Mouse (Mus musculus): ENCODE results near the gene Gm16253. TPM values are rescaled to one million over a fixed set of nuclear protein-coding genes. Genes with fewer than 3 reads are reported as not detected.

Gene Gm16253
- polyA plus RNA-seq, 1 experiment from 2014 or later = 1.0 TPM

DNA sequence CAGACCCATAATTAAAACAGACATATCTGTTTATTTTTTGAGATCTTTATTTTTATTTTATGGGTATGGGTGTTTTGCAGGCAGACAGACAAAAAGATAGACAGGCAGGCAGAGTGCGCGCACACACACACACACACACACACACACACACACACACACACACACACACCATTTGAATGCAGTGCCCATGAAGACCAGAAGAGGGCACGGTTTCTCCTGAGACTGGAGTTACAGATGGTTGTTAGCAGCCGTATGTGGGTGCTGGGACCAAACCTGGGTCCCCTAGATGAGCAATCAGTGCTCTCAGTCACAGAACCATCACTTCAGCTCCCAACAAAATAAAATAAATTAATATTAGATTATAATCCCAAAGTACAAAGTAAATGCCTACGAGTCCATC, 6.6 kb downstream of the Gm16253 start:
- ATAC-seq (replicated peaks; ENCODE audit: low FRiP score) (no peak), DNase-seq (ENCODE audit: low spot score) (no peak)
- Histone ChIP-seq H3K4me2 (no peak overlapping the region), H3K36me3 (ENCODE audit: control insufficient read depth, insufficient read depth, low read length) (no peaks in the 10 kb centered on the region), H3K4me3 (ENCODE audit: low read depth, low read length) (no peak overlapping the region), H3K27ac (ENCODE audit: low read depth, low read length) (no peak overlapping the region), H3K27me3 (replicated peaks; ENCODE audit: control insufficient read depth, insufficient read depth, low read length) (no peaks in the 10 kb centered on the region), H3K4me1 (replicated peaks; ENCODE audit: control insufficient read depth, insufficient read depth, low read length) (peaks cover 15% of the 10 kb centered on the region), H3K9ac (ENCODE audit: low read depth, low read length) (no peak overlapping the region), H3K9me3 (ENCODE audit: control insufficient read depth, low read length) (no peaks in the 10 kb centered on the region)
- WGBS = 91% methylated on average over 5 of the region's 5 CpGs

DNA sequence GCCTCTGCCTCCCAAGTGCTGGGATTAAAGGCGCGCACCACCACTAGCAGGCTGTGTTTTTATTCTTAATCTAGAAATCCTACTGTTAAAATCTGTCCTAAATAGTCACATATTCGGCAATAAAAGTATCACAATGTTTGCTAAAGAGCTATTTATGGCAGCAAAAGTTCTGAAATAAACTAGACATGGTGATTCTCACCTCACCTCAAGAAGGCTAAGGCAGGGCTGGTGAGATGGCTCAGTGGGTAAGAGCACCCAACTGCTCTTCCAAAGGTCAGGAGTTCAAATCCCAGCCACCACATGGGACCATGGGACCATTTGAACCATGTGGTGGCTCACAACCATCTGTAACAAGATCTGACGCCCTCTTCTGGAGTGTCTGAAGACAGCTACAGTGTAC, 13.9 kb downstream of the Gm16253 start:
- WGBS = 80% methylated on average over 4 of the region's 4 CpGs
- DNase-seq (ENCODE audit: low spot score) = no peak
- ATAC-seq (replicated peaks; ENCODE audit: low FRiP score) = no peak
- H3K4me1 ChIP-seq (replicated peaks; ENCODE audit: control insufficient read depth, insufficient read depth, low read length) = peaks cover 7% of the 10 kb centered on the region; the same call in 1 of the 2 replicates
- H3K27me3 ChIP-seq (replicated peaks; ENCODE audit: control insufficient read depth, insufficient read depth, low read length) = peaks cover 10% of the 10 kb centered on the region
- no peak overlapping the region for H3K27ac ChIP-seq (ENCODE audit: low read depth, low read length)
- no peak overlapping the region for H3K4me2 ChIP-seq
- no peaks in the 10 kb centered on the region for H3K9me3 ChIP-seq (ENCODE audit: control insufficient read depth, low read length)
- no peaks in the 10 kb centered on the region for H3K36me3 ChIP-seq (ENCODE audit: control insufficient read depth, insufficient read depth, low read length)
- no peak overlapping the region for H3K9ac ChIP-seq (ENCODE audit: low read depth, low read length)
- no peak overlapping the region for H3K4me3 ChIP-seq (ENCODE audit: low read depth, low read length)

GRCm38 (mm10) chr3:96593374-96593773, 16.6 kb downstream of the Gm16253 start:
- Histone ChIP-seq H3K4me1 (replicated peaks; ENCODE audit: control insufficient read depth, insufficient read depth, low read length) (peaks cover 26% of the 10 kb centered on the region), H3K9ac (ENCODE audit: low read depth, low read length) (peak overlapping the region; percentile 72), H3K4me3 (ENCODE audit: low read depth, low read length) (peak overlapping the region; percentile 66), H3K27ac (ENCODE audit: low read depth, low read length) (peak overlapping the region; percentile 56; the same call in 1 of the 2 replicates), H3K9me3 (ENCODE audit: control insufficient read depth, low read length) (no peaks in the 10 kb centered on the region), H3K36me3 (ENCODE audit: control insufficient read depth, insufficient read depth, low read length) (no peaks in the 10 kb centered on the region), H3K27me3 (replicated peaks; ENCODE audit: control insufficient read depth, insufficient read depth, low read length) (peaks cover 37% of the 10 kb centered on the region), H3K4me2 (peak overlapping the region; percentile 85)
- 2% methylated on average over 10 of the region's 10 CpGs for WGBS
- DNase-seq (ENCODE audit: low spot score) (no peak), ATAC-seq (replicated peaks; ENCODE audit: low FRiP score) (no peak)

GRCm38 (mm10) chr3:96593790-96594560, 17.2 kb downstream of the Gm16253 start, which contains the start of gene Polr3gl:
Gene Polr3gl, minus strand, starts transcription at chr3:96594181.
- ATAC-seq (replicated peaks; ENCODE audit: low FRiP score) (peak; percentile 95), DNase-seq (ENCODE audit: low spot score) (peak; percentile 95)
- peaks cover 43% of the 10 kb centered on the region for H3K27me3 ChIP-seq (replicated peaks; ENCODE audit: control insufficient read depth, insufficient read depth, low read length)
- peak within 1 kb of the TSS; percentile 56; the same call in 1 of the 2 replicates for H3K27ac ChIP-seq (ENCODE audit: low read depth, low read length)
- WGBS = under 1% methylated on average over 38 of the region's 38 CpGs
- H3K9me3 ChIP-seq (ENCODE audit: control insufficient read depth, low read length) = no peaks in the 10 kb centered on the region
- no peaks in the 10 kb centered on the region for H3K36me3 ChIP-seq (ENCODE audit: control insufficient read depth, insufficient read depth, low read length)
- peak within 1 kb of the TSS; percentile 66 for H3K4me3 ChIP-seq (ENCODE audit: low read depth, low read length)
- H3K4me1 ChIP-seq (replicated peaks; ENCODE audit: control insufficient read depth, insufficient read depth, low read length) = peaks cover 31% of the 10 kb centered on the region
- peak within 1 kb of the TSS; percentile 72 for H3K9ac ChIP-seq (ENCODE audit: low read depth, low read length)
- peak within 1 kb of the TSS; percentile 85 for H3K4me2 ChIP-seq

- H3K27me3 ChIP-seq (replicated peaks; ENCODE audit: control insufficient read depth, insufficient read depth, low read length) = peaks cover 51% of the 10 kb centered on the region
- DNase-seq (ENCODE audit: low spot score) = no peak
- H3K4me2 ChIP-seq = no peak overlapping the region
These were observed 18.1 kb downstream of the Gm16253 start for GRCm38 (mm10) chr3:96594851-96595250.

GRCm38 (mm10) chr3:96595661-96596060, 18.9 kb downstream of the Gm16253 start:
- no peak overlapping the region for H3K4me3 ChIP-seq (ENCODE audit: low read depth, low read length)
- H3K27ac ChIP-seq (ENCODE audit: low read depth, low read length) = no peak overlapping the region
- DNase-seq (ENCODE audit: low spot score) = no peak
- WGBS = 30% methylated on average over 6 of the region's 6 CpGs
- H3K4me1 ChIP-seq (replicated peaks; ENCODE audit: control insufficient read depth, insufficient read depth, low read length) = peaks cover 36% of the 10 kb centered on the region
- H3K4me2 ChIP-seq = no peak overlapping the region
- no peak overlapping the region for H3K9ac ChIP-seq (ENCODE audit: low read depth, low read length)
- H3K36me3 ChIP-seq (ENCODE audit: control insufficient read depth, insufficient read depth, low read length) = no peaks in the 10 kb centered on the region
- ATAC-seq (replicated peaks; ENCODE audit: low FRiP score) = no peak
- peaks cover 51% of the 10 kb centered on the region for H3K27me3 ChIP-seq (replicated peaks; ENCODE audit: control insufficient read depth, insufficient read depth, low read length)
- no peaks in the 10 kb centered on the region for H3K9me3 ChIP-seq (ENCODE audit: control insufficient read depth, low read length)

More at GRCm38 (mm10) chr3:96594851-96595250, 18.1 kb downstream of the Gm16253 start:
- H3K27ac ChIP-seq (ENCODE audit: low read depth, low read length) = no peak overlapping the region
- peaks cover 33% of the 10 kb centered on the region for H3K4me1 ChIP-seq (replicated peaks; ENCODE audit: control insufficient read depth, insufficient read depth, low read length)
- H3K9ac ChIP-seq (ENCODE audit: low read depth, low read length) = no peak overlapping the region
- H3K36me3 ChIP-seq (ENCODE audit: control insufficient read depth, insufficient read depth, low read length) = no peaks in the 10 kb centered on the region
- 82% methylated on average over 5 of the region's 5 CpGs for WGBS
- no peak overlapping the region for H3K4me3 ChIP-seq (ENCODE audit: low read depth, low read length)
- no peak for ATAC-seq (replicated peaks; ENCODE audit: low FRiP score)
- H3K9me3 ChIP-seq (ENCODE audit: control insufficient read depth, low read length) = no peaks in the 10 kb centered on the region

- peak within 1 kb of the TSS; percentile 32; the same call in 1 of the 2 replicates for H3K9ac ChIP-seq (ENCODE audit: low read depth, low read length)
- H3K36me3 ChIP-seq (ENCODE audit: control insufficient read depth, insufficient read depth, low read length) = no peaks in the 10 kb centered on the region
- WGBS = 4% methylated on average over 23 of the region's 23 CpGs
- DNase-seq (ENCODE audit: low spot score) (no peak), ATAC-seq (replicated peaks; ENCODE audit: low FRiP score) (no peak)
- H3K27ac ChIP-seq (ENCODE audit: low read depth, low read length) = no peak within 1 kb of the TSS
- peaks cover 51% of the 10 kb centered on the region for H3K27me3 ChIP-seq (replicated peaks; ENCODE audit: control insufficient read depth, insufficient read depth, low read length)
- H3K4me2 ChIP-seq = peak within 1 kb of the TSS; percentile 96
- H3K4me3 ChIP-seq (ENCODE audit: low read depth, low read length) = peak within 1 kb of the TSS; percentile 51
- peaks cover 36% of the 10 kb centered on the region for H3K4me1 ChIP-seq (replicated peaks; ENCODE audit: control insufficient read depth, insufficient read depth, low read length)
- no peaks in the 10 kb centered on the region for H3K9me3 ChIP-seq (ENCODE audit: control insufficient read depth, low read length)
These were observed 19.5 kb downstream of the Gm16253 start, which contains the start of gene Ankrd34a for GRCm38 (mm10) chr3:96596228-96596707. Gene Ankrd34a, plus strand, starts transcription at chr3:96596636.

DNA sequence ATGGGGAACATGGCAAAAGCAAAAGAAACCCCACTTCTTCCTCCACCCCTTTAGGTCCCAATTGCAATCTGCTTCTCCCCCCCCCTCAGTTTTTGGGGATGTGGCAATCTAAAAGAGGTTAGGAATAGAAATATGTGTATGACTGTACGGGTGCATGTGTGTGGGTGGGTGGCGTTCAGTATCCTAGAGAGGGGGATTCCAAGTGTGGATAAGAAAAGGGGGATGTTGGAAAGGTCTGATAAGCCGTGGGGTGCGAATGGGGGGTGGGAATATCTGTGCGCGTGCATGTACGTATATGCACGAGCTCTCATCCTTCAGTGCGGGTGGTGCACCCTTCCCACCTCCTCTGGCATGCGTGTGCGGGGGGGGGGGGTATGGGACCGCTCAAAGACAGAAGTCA, 20.1 kb downstream of the Gm16253 start:
- 4% methylated on average over 11 of the region's 12 CpGs for WGBS

More for the DNA sequence above, 20.1 kb downstream of the Gm16253 start:
- Histone ChIP-seq H3K9me3 (ENCODE audit: control insufficient read depth, low read length) (no peaks in the 10 kb centered on the region), H3K27me3 (replicated peaks; ENCODE audit: control insufficient read depth, insufficient read depth, low read length) (peaks cover 51% of the 10 kb centered on the region), H3K4me1 (replicated peaks; ENCODE audit: control insufficient read depth, insufficient read depth, low read length) (peaks cover 36% of the 10 kb centered on the region), H3K4me3 (ENCODE audit: low read depth, low read length) (peak overlapping the region; percentile 51), H3K27ac (ENCODE audit: low read depth, low read length) (no peak overlapping the region), H3K36me3 (ENCODE audit: control insufficient read depth, insufficient read depth, low read length) (no peaks in the 10 kb centered on the region), H3K4me2 (peak overlapping the region; percentile 96), H3K9ac (ENCODE audit: low read depth, low read length) (no peak overlapping the region)
- DNase-seq (ENCODE audit: low spot score) (no peak), ATAC-seq (replicated peaks; ENCODE audit: low FRiP score) (no peak)
